Mouse (Mus musculus): Measurements from ENCODE around the gene Ddn. TPM values are rescaled to one million over a fixed set of nuclear protein-coding genes. Genes with fewer than 3 reads are reported as not detected.

The Ddn gene
- polyA plus RNA-seq, 1 experiment from 2014 or later, result 0.04 TPM

DNA sequence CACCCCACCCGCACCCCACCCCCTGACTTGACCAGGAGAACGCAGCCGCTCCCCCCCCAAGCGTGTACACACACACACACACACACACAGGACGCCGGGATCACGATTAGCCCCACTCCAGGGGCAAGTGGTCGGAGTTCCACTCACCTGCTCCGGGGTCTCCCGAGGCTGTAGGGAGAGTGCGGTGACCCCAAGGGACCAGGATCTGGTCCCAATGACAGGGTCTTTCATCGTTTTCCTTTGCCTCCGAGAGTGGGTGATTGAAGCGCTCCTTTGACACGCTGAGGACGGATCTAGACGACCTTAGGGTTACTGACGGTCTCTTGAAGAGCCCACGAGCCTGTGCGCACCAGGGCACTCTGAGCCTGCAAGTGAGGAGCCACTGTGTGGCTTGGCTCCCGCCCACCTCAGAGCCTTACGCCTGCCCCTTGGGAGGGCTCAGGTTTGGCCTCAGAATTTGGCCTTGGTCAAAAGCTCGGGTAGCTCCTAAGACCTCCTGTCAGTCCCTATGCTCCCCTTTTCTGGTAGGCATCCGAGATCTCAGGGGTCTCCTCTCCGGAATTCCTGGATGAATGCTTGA, 31.0 kb downstream of the Ddn start:
- Histone ChIP-seq H3K4me1 (peaks cover 32% of the 10 kb centered on the region), H3K4me3 (peak overlapping the region; percentile 26), H3K27ac (no peak overlapping the region), H3K9me3 (no peaks in the 10 kb centered on the region), H3K9ac (no peak overlapping the region), H3K4me2 (peak overlapping the region; percentile 46), H3K36me3 (no peaks in the 10 kb centered on the region), H3K27me3 (peaks cover 97% of the 10 kb centered on the region)
- no peak for ATAC-seq (ENCODE audit: borderline replicate concordance, extremely low read depth, low FRiP score, low TSS enrichment)
- 1% methylated on average over 25 of the region's 25 CpGs for WGBS

DNA sequence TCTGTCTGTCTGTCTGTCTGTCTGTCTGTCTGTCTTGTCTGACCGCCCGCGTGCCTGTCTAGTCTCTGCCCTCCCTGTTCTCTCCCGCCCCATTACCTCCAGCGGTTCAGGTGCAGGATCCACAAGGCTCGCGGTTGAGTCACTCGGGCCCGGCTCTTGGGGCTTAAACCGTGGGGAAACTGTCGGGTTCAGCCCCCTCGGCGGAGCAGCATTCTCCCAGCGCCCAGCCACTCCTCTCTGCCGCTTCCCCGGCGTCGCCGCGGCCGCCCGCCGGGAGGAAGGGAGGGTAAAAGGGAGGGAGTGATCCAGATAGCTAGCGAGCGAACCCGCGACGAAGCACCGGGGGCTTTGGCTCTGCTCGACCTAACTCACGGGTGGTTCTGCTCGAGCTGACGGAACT, 31.5 kb downstream of the Ddn start, which contains the start of gene Wnt10b:
Wnt10b (minus strand) TSS at position 389 of the 400 bp plus-strand sequence.
- WGBS, result under 1% methylated on average over 24 of the region's 33 CpGs
- peaks cover 35% of the 10 kb centered on the region for H3K4me1 ChIP-seq
- no peaks in the 10 kb centered on the region for H3K9me3 ChIP-seq
- H3K36me3 ChIP-seq, result no peaks in the 10 kb centered on the region
- peak within 1 kb of the TSS; percentile 46 for H3K4me2 ChIP-seq
- no peak within 1 kb of the TSS for H3K27ac ChIP-seq
- H3K27me3 ChIP-seq, result peaks cover 98% of the 10 kb centered on the region
- no peak for ATAC-seq (ENCODE audit: borderline replicate concordance, extremely low read depth, low FRiP score, low TSS enrichment)
- H3K9ac ChIP-seq, result no peak within 1 kb of the TSS; the same call in 1 of the 2 replicates
- peak within 1 kb of the TSS; percentile 26 for H3K4me3 ChIP-seq

DNA sequence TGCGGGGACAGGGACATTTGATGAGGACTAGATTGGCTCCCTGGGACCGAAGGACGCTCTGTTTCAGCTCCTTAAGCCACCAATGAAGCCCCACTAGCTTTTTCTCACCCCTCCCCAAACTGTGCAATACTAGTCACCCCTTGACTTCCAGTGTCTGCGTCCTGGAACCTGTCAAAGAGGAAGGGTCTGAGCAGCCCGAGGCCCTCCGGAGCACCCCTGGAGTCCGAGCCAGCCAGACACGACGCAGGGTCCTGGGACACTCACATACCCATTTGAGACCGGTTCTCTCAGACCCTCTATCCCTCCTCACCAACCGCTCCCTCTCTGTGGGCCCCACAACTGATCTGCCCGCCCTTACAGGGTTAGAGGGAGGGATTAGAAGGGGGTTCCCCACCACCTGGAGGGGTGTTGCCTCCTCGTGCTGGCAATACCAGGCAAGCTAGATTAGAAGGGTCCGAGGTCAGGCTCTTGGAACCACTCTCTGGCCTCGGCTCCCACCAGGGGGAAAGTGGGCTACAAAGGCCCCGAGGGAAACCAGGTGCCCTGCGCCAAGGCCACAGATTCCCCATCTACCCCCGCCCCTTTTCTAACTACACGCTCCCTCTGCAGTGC, 32.2 kb downstream of the Ddn start:
- Histone ChIP-seq H3K36me3 (no peaks in the 10 kb centered on the region), H3K9me3 (no peaks in the 10 kb centered on the region), H3K9ac (no peak overlapping the region), H3K4me1 (peaks cover 42% of the 10 kb centered on the region), H3K4me3 (0 out of 2 replicates have a peak overlapping the region, but pooled peaks have one; percentile 26), H3K4me2 (peak overlapping the region; percentile 53; the same call in 1 of the 2 replicates), H3K27ac (no peak overlapping the region), H3K27me3 (peaks cover 100% of the 10 kb centered on the region)
- 3% methylated on average over 19 of the region's 19 CpGs for WGBS
- ATAC-seq (ENCODE audit: borderline replicate concordance, extremely low read depth, low FRiP score, low TSS enrichment), result no peak

DNA sequence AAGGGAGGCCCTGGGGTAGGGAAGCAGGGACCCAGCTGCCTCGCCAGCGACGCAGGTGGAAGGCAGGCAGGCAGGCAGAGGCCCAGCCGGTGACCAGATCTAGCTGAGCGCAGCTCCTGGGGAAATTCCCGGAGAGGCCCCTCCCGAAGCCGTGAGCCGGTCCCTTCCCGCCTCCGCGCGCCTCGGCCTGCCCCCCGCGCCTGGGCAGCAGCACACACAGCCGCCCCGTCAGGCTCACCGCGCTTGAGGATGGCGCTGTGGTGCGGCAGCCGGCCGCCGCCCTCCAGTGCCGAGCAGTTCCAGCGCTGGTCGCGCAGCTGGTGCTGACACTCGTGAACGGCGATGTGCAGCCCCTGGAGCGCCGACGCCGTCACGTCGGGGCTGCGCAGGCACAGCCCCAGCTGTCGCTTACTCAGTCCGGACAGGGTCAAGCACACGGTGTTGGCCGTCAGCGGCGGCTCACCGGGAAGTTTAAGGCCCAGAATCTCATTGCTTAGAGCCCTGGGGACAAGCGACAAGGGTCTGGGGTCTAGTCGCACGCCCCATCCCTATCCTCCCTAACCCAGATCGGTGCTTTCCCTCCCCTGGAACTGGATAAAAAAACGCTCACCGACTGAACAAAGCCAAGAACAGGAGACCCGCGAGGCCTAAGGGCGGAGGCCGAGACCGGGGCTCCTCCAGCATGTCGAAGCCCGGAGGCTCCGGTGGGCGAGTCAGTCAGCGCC, 32.8 kb downstream of the Ddn start:
- H3K36me3 ChIP-seq, result no peaks in the 10 kb centered on the region
- ATAC-seq (ENCODE audit: borderline replicate concordance, extremely low read depth, low FRiP score, low TSS enrichment), result peak; percentile 36; the same call in 1 of the 2 replicates
- peaks cover 45% of the 10 kb centered on the region for H3K4me1 ChIP-seq
- H3K9ac ChIP-seq, result no peak overlapping the region
- peak overlapping the region; percentile 53 for H3K4me2 ChIP-seq
- H3K27ac ChIP-seq, result no peak overlapping the region
- H3K9me3 ChIP-seq, result no peaks in the 10 kb centered on the region
- H3K27me3 ChIP-seq, result peaks cover 100% of the 10 kb centered on the region
- peak overlapping the region; percentile 28 for H3K4me3 ChIP-seq
- 2% methylated on average over 52 of the region's 62 CpGs for WGBS

DNA sequence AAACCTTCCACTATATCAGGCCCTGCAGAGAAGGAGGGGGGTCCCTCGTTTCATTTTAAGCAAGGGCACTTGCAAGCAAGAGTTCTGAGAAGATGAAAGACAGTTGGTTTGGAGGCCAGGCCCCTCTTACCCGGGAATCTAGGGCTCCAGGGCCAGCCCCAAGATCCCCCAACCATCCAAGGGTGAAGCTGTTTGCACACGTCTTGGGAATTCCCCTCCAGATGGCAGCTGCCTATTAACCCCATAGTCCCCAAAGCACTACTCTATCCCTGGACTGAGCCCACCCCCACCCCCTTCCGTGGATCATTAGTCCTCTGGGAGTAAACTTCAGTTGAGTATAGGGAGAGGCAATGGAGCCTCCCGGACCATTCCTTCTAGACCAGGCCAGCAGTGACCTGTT, 33.8 kb downstream of the Ddn start:
- H3K4me1 ChIP-seq, result peaks cover 45% of the 10 kb centered on the region
- H3K27me3 ChIP-seq, result peaks cover 100% of the 10 kb centered on the region
- H3K9me3 ChIP-seq, result no peaks in the 10 kb centered on the region
- H3K4me2 ChIP-seq, result peak overlapping the region; percentile 53; the same call in 1 of the 2 replicates
- H3K36me3 ChIP-seq, result no peaks in the 10 kb centered on the region
- H3K27ac ChIP-seq, result no peak overlapping the region
- no peak overlapping the region for H3K9ac ChIP-seq
- ATAC-seq (ENCODE audit: borderline replicate concordance, extremely low read depth, low FRiP score, low TSS enrichment), result no peak
- 6% methylated on average over 5 of the region's 5 CpGs for WGBS
- no peak overlapping the region for H3K4me3 ChIP-seq

DNA sequence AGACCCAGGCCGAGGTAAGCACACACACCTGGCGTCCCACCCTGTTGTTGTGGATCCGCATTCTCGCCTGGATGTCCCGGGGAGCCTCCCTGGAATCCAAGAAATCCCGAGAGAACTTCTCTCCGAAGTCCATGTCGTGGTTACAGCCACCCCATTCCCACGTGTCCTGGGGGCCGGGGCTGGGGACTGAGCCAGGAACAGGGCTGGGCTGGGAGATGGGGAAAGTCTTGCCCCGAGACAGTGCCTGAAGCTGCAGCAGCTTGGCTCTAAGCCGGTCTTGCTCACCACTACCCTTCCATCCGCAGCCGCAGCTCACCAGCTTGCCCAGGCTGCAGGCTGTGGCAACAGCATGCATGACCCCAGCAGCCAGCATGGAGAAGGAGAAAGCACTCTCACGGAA, 35.2 kb downstream of the Ddn start:
- H3K4me3 ChIP-seq, result no peak overlapping the region

DNA sequence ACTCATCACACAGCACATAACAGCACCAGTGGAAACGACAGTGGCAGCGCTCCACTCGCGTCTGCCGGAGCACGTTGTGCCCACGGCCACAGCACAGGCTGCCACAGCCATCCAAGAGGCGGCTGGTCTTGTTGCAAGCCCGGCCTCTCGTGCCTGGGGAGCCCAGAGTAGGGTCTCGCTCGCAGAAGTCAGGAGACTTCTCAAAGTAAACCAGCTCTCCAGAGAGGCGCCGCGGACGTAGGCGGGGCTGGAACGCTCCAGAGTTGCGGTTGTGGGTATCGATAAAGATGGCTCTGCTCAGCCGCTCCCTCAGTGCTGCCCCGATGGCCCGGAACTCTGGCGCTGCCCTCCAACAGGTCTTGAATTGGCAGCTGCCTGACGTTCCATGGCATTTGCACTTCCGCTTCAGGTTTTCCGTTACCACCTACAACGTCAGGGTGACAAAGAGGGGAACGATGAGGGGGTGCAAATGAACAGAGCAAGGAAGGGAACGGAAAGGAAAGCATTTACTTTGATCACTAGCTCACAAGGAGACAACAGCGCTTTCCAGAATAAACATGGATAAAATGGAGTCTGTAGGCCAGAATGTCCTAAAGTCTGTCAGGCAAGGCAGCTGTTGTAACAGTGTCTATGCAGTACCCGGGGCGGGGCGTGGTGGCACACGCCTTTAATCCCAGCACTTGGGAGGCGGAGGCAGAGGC, 36.6 kb downstream of the Ddn start:
- ATAC-seq (ENCODE audit: borderline replicate concordance, extremely low read depth, low FRiP score, low TSS enrichment), result no peak
- Histone ChIP-seq H3K27me3 (peaks cover 85% of the 10 kb centered on the region), H3K9me3 (no peaks in the 10 kb centered on the region)

More for the DNA sequence above, 35.2 kb downstream of the Ddn start:
- Histone ChIP-seq H3K36me3 (no peaks in the 10 kb centered on the region), H3K27ac (no peak overlapping the region), H3K9ac (no peak overlapping the region), H3K27me3 (peaks cover 99% of the 10 kb centered on the region), H3K4me1 (peaks cover 45% of the 10 kb centered on the region), H3K4me2 (no peak overlapping the region), H3K9me3 (no peaks in the 10 kb centered on the region)
- WGBS, result 22% methylated on average over 15 of the region's 15 CpGs
- no peak for ATAC-seq (ENCODE audit: borderline replicate concordance, extremely low read depth, low FRiP score, low TSS enrichment)

DNA sequence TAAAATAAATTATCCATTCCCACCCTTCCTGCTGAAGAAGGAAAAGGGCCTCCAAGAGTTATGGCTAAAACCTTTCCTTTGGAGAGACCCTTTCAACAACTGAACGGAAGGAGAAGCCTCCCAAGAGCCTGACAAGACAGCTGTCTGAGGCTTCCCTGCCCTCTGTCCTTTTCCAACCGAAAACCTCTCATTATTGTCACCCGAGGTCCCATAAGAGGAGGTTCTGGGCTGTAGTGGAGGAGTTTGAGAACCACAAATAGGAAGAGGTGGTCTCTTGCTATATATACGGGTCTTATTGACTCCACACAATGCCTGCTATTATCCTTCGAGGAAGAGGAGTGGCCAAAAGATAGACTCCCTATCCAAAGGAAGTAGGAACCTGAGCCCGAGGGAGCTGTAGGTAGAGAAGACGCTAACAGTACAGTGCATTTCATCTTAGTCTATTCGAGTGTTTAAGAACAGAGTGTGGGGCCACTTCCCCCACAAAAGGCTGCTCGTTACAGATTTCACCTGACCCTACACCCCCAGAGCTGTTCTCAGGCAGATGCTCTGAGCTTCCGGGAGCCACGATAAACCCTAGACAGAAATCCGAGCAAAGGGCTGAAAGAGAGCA, 37.4 kb downstream of the Ddn start:
- no peak for ATAC-seq (ENCODE audit: borderline replicate concordance, extremely low read depth, low FRiP score, low TSS enrichment)
- H3K27me3 ChIP-seq, result peaks cover 78% of the 10 kb centered on the region
- H3K4me2 ChIP-seq, result peak overlapping the region; percentile 80
- no peaks in the 10 kb centered on the region for H3K36me3 ChIP-seq
- H3K27ac ChIP-seq, result no peak overlapping the region
- H3K4me1 ChIP-seq, result peaks cover 29% of the 10 kb centered on the region
- H3K9me3 ChIP-seq, result no peaks in the 10 kb centered on the region
- H3K4me3 ChIP-seq, result peak overlapping the region; percentile 37
- no peak overlapping the region; the same call in 1 of the 2 replicates for H3K9ac ChIP-seq
- 8% methylated on average over 12 of the region's 12 CpGs for WGBS

More for the DNA sequence above, 36.6 kb downstream of the Ddn start:
- Histone ChIP-seq H3K4me2 (peak overlapping the region; percentile 80), H3K36me3 (no peaks in the 10 kb centered on the region), H3K9ac (peak overlapping the region; percentile 26), H3K27ac (no peak overlapping the region), H3K4me1 (peaks cover 36% of the 10 kb centered on the region), H3K4me3 (peak overlapping the region; percentile 37)
- 3% methylated on average over 36 of the region's 36 CpGs for WGBS

DNA sequence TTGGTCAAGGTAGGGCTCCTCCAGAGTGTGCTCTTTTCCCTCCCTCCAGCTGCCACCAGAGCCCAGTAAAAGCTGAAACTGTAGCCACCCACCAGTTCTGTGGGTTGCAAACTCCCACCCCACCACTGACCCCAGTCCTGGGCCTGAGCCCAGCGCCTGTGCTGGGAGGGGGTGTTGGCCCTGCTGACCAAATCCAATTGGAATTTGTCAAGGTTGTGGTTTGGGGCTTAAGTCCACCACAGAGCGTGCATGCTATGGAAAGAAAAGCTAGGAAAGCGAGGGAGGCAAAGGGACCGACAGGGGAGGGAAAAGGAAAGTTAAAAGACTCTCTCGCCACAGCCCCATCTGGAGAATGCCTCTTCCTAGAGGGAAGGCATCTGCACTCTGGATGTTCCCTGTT, 41.0 kb downstream of the Ddn start:
- Histone ChIP-seq H3K9ac (no peak overlapping the region), H3K27me3 (peaks cover 44% of the 10 kb centered on the region), H3K27ac (no peak overlapping the region), H3K36me3 (no peaks in the 10 kb centered on the region), H3K4me2 (no peak overlapping the region), H3K4me3 (no peak overlapping the region), H3K4me1 (peaks cover 18% of the 10 kb centered on the region), H3K9me3 (no peaks in the 10 kb centered on the region)
- ATAC-seq (ENCODE audit: borderline replicate concordance, extremely low read depth, low FRiP score, low TSS enrichment), result no peak
- 32% methylated on average over 5 of the region's 5 CpGs for WGBS

DNA sequence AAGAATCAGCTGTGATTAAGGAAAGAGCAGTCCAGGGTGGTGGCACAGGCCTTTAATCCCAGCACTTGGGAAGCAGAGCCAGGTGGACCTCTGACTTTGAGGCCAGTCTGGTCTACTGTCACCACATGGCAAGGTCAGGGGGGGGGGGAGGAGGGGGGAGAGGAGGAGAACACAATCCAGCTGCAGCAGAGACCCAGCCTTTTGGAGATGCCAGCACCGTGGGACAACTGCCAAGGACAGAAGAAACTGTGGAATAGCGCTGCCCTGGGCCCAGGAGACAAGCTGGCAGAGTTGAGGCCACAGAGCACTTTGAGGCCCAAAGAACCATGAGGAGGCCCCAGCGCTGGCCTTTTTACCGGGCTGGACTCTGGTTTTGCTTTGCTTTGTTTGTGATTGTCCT, 43.4 kb downstream of the Ddn start:
- no peak for ATAC-seq (ENCODE audit: borderline replicate concordance, extremely low read depth, low FRiP score, low TSS enrichment)
- 0 out of 2 replicates have a peak, but pooled peaks cover 3% of the 10 kb centered on the region for H3K36me3 ChIP-seq
- H3K9ac ChIP-seq, result no peak overlapping the region
- 54% methylated on average over 4 of the region's 4 CpGs for WGBS
- no peaks in the 10 kb centered on the region for H3K9me3 ChIP-seq
- no peak overlapping the region for H3K4me2 ChIP-seq
- peaks cover 16% of the 10 kb centered on the region for H3K4me1 ChIP-seq
- H3K27me3 ChIP-seq, result peaks cover 21% of the 10 kb centered on the region; the same call in 1 of the 2 replicates
- H3K4me3 ChIP-seq, result no peak overlapping the region
- H3K27ac ChIP-seq, result no peak overlapping the region

All from lung, embryonic 15.5 days (tissue).